Mouse (Mus musculus): ENCODE data around the gene Cirbp.

The Cirbp gene

DNA sequence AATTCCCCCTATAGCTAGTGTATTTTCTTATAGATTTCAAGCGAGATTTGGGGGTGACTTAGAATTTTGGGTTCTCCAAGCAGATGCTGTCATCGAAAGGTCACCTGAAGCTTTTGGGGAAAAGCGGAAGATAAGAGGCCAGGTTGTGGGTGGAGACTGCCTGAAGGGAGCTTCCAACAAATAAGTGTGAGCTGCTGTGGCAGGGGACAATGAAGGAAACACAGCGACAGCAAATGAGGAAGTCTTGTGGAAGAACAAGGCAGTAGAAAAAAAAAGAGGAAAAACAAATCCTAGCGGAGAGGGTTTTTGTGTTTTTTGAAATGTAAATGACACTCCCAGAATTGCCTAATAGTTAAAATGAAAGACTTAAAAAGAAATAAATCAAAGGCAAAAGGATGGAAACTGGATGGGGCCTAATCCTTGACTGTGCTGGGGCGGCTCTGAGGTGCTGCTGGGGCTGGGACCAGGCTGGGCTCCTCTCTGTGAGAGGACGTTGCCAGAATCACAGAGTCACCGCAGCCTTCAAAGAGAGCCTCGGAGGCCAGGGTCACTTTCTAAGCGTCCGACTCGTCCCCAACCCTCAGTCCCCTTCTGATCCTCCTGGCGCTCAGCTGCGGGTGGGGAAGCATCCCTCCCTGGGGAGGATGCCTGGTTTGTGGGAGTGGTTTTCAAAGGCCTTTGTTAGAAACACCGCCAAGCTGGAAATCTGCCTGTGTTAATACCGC lies 49.4 kb downstream of the Cirbp start:
- no peak for DNase-seq (ENCODE audit: low spot score)

DNA sequence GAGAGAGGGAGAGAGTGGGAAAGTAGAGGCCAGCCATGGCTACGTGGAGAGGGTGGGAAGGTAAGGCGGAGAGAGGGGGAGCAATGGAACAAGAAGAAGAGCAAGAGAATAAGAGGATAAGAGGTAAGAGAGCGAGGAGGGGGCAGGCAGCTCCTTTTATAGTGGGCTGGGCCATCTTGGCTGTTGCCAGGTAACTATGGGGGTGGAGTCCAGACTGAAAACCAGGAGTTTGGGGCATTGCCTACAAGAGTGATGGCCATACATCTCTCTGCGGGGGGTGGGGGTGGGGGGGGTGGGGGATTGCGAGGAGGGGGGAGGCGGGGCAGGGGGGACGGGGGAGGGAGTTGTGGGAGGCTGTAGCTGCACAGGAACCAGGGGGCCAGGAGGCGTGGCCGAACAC lies 54.9 kb downstream of the Cirbp start:
- no peak for DNase-seq (ENCODE audit: low spot score)
